Mouse (Mus musculus) olfactory bulb, adult 2 months (tissue): Measurements from ENCODE around the gene Atg10.

Source experiments
- CTCF ChIP-seq: fragments of 200-500 bp; IDR thresholded peaks from 2 replicates; pipeline ENCODE4 v1.5.1; 2012; ENCODE audit warnings: low read depth, mild to moderate bottlenecking, low read length, moderate library complexity; ENCODE audit not compliant: insufficient read depth
- POLR2A ChIP-seq: fragments of 200-500 bp; IDR thresholded peaks from 2 replicates; pipeline ENCODE4 v1.6.1; 2012; ENCODE audit warnings: mild to moderate bottlenecking, low read depth, low read length, moderate library complexity; ENCODE audit not compliant: insufficient read depth

DNA sequence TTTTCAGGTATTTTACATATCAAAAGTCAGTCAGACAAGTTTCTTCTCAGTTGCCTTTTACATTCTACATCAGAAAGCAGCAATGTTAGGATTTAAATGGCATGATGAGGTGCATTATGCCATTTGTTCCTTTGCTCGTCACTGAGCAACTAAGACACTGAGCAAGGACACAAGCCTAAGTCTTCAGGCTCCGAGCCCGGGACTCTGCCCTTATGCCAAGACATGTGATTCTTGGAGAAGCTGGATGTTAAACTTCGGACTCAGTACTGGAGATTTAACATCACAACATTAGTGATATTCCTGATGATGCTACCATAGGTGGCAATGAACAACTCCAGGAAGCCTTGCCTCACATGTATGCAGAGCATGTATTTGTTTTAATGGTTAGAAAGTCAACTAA, 175.6 kb downstream of the Atg10 start:
- TF ChIP-seq CTCF: no peak
- TF ChIP-seq POLR2A: no peak
